Mouse (Mus musculus) cerebellum, adult 18-20 months (tissue): Measurements from ENCODE around the gene B3glct.

Experiments used
- DNase-seq, 2 experiments: peaks; one replicate each; pipeline ENCODE4 v3.0.0; 2021

B3glct gene

GRCm38 (mm10) chr5:149678100-149678989 is at the start of gene B3glct:
TSS of gene B3glct (plus strand) at chr5:149678230.
- DNase-seq = peak; percentile 69 to 92

GRCm38 (mm10) chr5:149634409-149635035 is 43.5 kb upstream of the B3glct start:
- DNase-seq = no peak

DNA sequence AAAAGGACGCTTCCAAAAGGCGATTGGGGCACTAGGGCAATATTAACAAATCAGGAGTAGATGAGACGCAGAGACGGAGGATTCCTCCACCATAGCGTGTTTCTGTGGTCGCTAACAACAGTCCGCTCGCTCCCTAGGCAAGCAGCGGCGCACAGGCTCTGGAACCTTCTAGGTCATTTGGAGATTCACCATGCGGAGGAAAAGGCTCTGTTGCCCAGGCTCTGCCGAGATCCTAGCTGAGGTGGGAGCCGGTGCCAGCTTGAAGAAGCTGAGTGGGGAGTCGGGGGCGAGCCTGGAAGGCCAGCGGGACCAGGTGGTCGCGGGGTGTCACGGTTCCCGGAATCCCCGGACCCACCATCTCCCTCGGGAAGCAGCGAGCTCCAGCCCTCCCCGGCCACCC is 42.5 kb upstream of the B3glct start:
- DNase-seq = no peak

DNA sequence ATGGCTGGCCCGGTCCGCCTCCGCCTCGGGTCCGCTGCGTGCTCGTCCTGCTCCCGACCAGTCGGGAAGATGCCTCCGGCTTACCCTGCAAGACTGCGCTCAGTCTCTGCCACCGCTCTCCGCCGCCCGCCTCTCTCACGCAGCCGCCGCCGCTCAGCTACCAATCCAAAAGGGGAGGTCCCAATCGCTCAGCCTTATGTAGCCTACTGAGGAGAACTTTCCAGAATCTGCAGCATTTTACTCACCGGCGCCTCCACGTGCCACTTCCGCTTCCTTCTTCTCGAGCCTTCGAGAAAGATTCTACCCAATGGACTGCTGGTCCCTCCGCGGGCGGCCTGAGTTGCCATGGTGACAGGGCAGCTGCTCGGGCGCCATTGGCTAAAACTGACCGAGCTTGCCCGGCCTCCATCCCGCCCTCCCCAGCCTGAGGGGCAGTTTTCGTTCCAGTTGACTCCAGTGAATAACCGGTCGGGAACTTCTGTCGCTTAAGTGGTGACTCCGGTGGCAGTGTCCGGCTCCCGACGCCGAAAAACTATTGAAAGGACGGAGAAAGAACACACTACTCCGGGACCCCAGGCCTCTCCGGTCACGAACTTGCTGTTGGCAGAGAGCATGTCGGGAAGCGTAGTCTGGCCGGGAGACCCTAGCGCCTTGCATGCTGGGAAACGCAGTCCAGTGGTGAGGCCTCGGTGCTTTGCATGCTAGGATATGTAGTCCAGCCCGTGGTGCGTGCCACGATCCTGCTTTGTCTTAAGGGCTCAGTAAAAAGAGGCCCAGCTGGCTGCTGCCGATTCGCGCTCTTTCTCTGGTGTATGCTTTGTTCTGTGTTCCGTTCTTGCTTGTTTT is 41.7 kb upstream of the B3glct start, which contains the start of gene Hsph1:
Gene Hsph1, minus strand, starts transcription at position 302 of the 846 bp plus-strand sequence.
- peak; percentile 99 to 100 for DNase-seq

GRCm38 (mm10) chr5:149637306-149637705 is 40.7 kb upstream of the B3glct start:
- no peak for DNase-seq

- no peak for DNase-seq
Observed at GRCm38 (mm10) chr5:149641277-149641892, 36.6 kb upstream of the B3glct start.

DNA sequence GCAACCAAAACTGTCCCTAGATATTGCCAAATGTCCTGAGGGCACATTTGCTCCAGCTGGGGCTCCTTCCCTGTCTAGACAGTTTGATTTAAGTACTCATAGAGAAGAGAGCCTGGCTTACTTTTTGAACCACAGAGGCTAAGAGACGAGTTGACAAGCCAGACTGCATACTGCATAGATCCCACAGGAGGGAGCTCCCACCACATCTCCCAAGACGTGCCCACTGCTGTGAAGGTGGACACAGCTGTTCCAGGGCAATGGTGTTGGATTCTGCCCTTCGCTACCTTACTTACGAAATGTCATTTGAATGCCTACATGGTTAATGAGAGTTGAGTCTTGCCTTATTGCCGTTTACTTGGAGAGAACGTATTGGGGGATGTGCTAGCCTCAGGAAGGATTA is 35.7 kb upstream of the B3glct start:
- DNase-seq = no peak

DNA sequence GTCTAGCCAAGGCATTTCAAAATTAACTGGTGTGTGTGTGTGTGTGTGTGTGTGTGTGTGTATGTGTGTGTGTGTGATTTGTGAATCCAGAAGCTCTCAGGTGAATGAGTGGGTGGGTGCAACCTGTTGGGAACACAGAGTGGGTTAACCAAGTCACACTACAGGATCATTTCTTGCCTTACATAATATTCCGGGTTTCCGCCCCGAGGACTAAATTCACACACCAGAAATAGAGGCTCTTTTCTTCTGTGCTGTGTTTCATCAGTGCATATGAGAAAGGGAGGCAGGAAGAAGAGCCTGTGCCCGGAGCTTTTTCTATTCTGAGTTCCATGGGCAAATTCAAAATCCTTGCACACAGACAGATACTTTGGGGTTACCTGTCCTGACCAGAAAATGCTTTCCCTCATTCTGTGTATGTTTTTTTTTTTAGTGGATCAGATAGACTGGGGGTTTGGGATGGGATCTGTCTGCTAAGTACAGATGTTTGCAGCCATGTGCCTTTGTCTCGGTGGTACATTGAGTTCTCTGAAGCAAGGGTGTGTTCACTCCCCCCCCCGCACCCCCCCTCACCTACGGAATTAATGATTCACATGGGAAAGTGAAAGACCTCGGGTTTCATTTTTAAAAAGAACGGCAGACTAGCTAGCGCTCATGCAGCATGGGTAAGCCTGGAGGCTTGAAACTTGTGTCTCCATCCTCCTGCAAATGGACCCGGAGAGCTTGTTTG is 35.1 kb upstream of the B3glct start:
- no peak for DNase-seq

GRCm38 (mm10) chr5:149647367-149648115 is 30.5 kb upstream of the B3glct start:
- no peak for DNase-seq

GRCm38 (mm10) chr5:149648196-149648595 is 29.8 kb upstream of the B3glct start:
- DNase-seq = no peak

GRCm38 (mm10) chr5:149648895-149649406 is 29.1 kb upstream of the B3glct start:
- DNase-seq = no peak

DNA sequence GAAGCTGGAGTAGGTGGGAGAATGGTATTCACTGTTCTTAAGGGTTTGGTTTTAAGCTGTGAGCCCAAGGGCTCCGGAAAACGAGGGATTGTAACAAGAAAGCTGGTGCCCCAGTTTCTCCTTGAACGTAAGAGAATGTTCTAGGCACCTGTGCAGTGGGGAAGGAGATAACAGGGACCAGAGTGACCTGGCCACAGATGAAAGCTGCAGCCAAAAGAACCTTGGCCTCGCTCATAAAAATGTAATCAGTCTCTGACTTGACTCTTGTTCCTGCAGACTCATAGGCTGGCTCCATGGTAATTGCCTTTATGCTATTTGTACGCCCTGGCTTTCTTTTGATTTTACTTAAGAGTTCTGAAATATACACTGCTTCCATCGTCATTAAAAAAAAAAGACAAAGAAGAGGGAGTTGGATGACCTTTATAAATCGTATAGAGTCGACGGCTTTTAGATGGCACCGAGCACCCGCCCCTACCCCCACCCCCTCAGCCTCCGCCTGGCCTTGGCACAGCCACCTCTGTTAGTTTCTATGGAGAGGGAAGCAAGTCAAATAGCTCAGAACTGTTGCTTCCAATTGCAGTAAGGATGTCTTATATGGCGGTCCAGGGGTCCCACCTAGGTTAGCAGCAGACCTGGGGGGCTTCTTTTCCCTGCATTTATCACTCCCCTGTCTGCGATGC is 28.4 kb upstream of the B3glct start:
- DNase-seq = no peak

DNA sequence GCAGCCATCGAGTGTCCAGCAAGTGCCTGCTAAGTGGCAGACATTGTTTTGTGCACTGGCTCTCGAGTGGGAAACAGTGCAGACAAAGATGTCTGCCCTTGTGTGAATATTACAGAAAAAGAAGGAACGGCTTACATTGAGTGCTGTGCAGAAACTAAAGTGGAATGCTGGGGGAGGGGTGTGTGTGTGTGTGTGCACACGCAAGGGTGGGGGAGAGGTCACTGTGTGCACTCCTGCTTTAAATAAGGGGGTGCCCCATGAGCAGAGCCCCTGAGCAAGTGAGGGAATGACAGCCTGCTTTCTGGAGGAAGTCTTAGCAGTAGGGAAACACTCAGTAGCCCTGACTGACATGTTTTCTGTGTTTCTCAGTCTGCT is 27.9 kb upstream of the B3glct start:
- no peak for DNase-seq

DNA sequence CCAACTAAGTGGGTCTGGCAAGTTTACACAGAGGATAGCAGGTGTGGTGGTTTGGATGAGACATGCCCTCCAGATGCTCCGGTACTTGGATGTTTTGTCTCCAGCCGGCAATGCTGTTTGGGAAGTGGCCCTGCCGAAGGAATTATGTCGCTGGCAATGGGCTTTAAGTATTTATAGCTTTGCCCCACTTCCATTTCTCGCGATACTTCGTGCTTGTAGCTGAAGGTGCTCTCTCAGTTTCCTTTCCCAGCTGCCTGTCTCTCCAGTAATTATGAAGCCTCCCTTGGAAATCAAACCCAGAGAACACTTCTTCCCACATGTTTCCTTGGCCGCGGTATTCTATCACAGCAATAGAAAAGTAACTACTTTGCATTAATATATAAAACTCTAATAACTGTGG is 22.4 kb upstream of the B3glct start:
- no peak for DNase-seq

- DNase-seq = no peak
Observed at GRCm38 (mm10) chr5:149658022-149658421, 20.0 kb upstream of the B3glct start.

GRCm38 (mm10) chr5:149658741-149659413 is 19.2 kb upstream of the B3glct start:
- DNase-seq = no peak

GRCm38 (mm10) chr5:149659414-149659780 is 18.6 kb upstream of the B3glct start:
- no peak for DNase-seq

DNA sequence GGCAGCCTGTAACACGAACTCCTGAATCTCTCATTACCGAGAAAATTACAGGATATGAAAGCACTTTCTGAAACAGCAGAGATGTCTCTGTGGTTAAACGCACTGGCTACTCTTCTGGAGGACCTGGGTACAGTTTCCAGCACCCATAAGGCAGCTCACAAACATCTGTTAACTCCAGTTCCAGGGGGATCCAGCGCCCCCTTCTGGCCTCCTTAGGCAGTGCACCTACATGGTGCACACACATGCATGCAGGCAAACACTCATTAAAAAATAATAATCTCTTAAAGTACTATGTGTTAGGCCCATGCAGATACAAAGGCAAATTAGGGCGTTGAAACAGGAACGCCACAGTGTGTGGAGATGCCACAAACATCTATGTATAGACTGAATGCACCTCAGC is 16.6 kb upstream of the B3glct start:
- DNase-seq = no peak

DNA sequence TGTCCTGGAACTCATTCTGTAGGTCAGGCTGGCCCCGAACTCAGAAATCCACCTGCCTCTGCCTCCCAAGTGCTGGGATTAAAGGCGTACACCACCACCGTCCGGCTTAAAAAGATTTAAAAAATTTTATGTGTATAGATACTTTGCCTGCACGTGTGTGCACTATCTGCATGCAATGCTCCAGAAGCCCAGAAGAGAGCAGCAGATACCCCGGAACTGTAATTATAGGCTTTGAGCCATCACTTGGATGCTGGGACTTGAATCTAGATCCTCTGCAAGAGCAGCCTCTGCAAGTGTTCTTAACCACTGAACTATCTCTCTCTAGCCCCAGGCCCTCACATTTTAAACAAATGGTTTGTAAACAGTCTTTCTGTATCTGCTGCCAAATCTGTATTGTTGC is 15.1 kb upstream of the B3glct start:
- no peak for DNase-seq

DNA sequence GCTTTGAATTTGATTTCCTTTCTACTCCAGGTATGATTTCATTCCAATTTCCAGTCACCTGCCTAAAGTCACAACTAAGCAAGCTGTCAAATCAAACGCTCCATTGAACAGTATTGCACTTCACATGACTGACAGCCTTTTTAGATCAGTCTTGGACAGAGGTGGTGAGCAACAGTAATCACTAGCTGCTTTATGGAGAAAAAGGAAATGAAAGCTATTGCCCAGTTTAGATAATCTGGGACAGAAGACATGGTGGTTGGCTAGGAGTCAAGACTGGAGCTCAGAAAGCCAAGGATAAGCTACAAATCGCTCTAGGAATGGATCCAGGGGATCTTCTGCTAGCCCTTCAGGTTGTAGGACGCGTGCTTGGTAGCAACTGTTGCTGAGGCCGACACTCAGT is 14.6 kb upstream of the B3glct start:
- DNase-seq = no peak
